Mouse (Mus musculus): Measurements from ENCODE around the gene Epas1.

Gene Epas1

GRCm38 (mm10) chr17:86754806-86755571, 1.5 kb downstream of the Epas1 start:
- no peak for ATAC-seq (ENCODE audit: insufficient number of reproducible peaks, low FRiP score, low TSS enrichment)

- ATAC-seq (ENCODE audit: insufficient number of reproducible peaks, low FRiP score, low TSS enrichment): no peak
These were observed 2.2 kb downstream of the Epas1 start for GRCm38 (mm10) chr17:86755581-86756195.

- no peak for ATAC-seq (ENCODE audit: insufficient number of reproducible peaks, low FRiP score, low TSS enrichment)
These were observed 4.1 kb downstream of the Epas1 start for GRCm38 (mm10) chr17:86757621-86758020.

- ATAC-seq (ENCODE audit: insufficient number of reproducible peaks, low FRiP score, low TSS enrichment): no peak
These were observed 8.4 kb downstream of the Epas1 start for GRCm38 (mm10) chr17:86761859-86762258.

GRCm38 (mm10) chr17:86762479-86763242, 9.2 kb downstream of the Epas1 start:
- ATAC-seq (ENCODE audit: insufficient number of reproducible peaks, low FRiP score, low TSS enrichment): no peak

- ATAC-seq (ENCODE audit: insufficient number of reproducible peaks, low FRiP score, low TSS enrichment): no peak
These were observed 12.4 kb downstream of the Epas1 start for GRCm38 (mm10) chr17:86765762-86766404.

GRCm38 (mm10) chr17:86766412-86766811, 12.9 kb downstream of the Epas1 start:
- ATAC-seq (ENCODE audit: insufficient number of reproducible peaks, low FRiP score, low TSS enrichment): no peak

- no peak for ATAC-seq (ENCODE audit: insufficient number of reproducible peaks, low FRiP score, low TSS enrichment)
These were observed 15.1 kb downstream of the Epas1 start for GRCm38 (mm10) chr17:86768596-86768995.

GRCm38 (mm10) chr17:86769330-86770211, 16.1 kb downstream of the Epas1 start:
- no peak for ATAC-seq (ENCODE audit: insufficient number of reproducible peaks, low FRiP score, low TSS enrichment)

GRCm38 (mm10) chr17:86770848-86771247, 17.3 kb downstream of the Epas1 start:
- ATAC-seq (ENCODE audit: insufficient number of reproducible peaks, low FRiP score, low TSS enrichment): no peak

- no peak for ATAC-seq (ENCODE audit: insufficient number of reproducible peaks, low FRiP score, low TSS enrichment)
These were observed 18.5 kb downstream of the Epas1 start for GRCm38 (mm10) chr17:86772035-86772434.

GRCm38 (mm10) chr17:86772929-86773588, 19.6 kb downstream of the Epas1 start:
- no peak for ATAC-seq (ENCODE audit: insufficient number of reproducible peaks, low FRiP score, low TSS enrichment)

- no peak for ATAC-seq (ENCODE audit: insufficient number of reproducible peaks, low FRiP score, low TSS enrichment)
These were observed 23.0 kb downstream of the Epas1 start for GRCm38 (mm10) chr17:86776538-86776937.

GRCm38 (mm10) chr17:86778147-86778546, 24.6 kb downstream of the Epas1 start:
- ATAC-seq (ENCODE audit: insufficient number of reproducible peaks, low FRiP score, low TSS enrichment): no peak

GRCm38 (mm10) chr17:86779191-86780130, 26.0 kb downstream of the Epas1 start:
- no peak for ATAC-seq (ENCODE audit: insufficient number of reproducible peaks, low FRiP score, low TSS enrichment)

- no peak for ATAC-seq (ENCODE audit: insufficient number of reproducible peaks, low FRiP score, low TSS enrichment)
These were observed 27.3 kb downstream of the Epas1 start for GRCm38 (mm10) chr17:86780708-86781318.

- ATAC-seq (ENCODE audit: insufficient number of reproducible peaks, low FRiP score, low TSS enrichment): no peak
These were observed 28.4 kb downstream of the Epas1 start for GRCm38 (mm10) chr17:86781755-86782400.
